Mouse (Mus musculus) heart, embryonic 10.5 days (tissue): ENCODE results near the gene Ccl2. TPM values are rescaled to one million over a fixed set of nuclear protein-coding genes. Genes with fewer than 3 reads are reported as not detected.

Experiments used
- DNase-seq: peaks from one replicate; pipeline ENCODE4 v3.0.0-alpha.2; 2017; ENCODE audit warnings: low spot score
- H3K27ac ChIP-seq: fragments of 300-500 bp; sonication (generic); 2 replicates; pipeline ENCODE4 v1.5.1; 2016; ENCODE audit warnings: mild to moderate bottlenecking
- H3K27me3 ChIP-seq: fragments of 300-500 bp; sonication (generic); 2 replicates; pipeline ENCODE4 v1.6.1; 2016; ENCODE audit warnings: mild to moderate bottlenecking; ENCODE audit not compliant: poor library complexity, insufficient read depth, severe bottlenecking
- H3K36me3 ChIP-seq: fragments of 300-500 bp; sonication (generic); 2 replicates; pipeline ENCODE4 v1.6.1; 2016; ENCODE audit warnings: mild to moderate bottlenecking, moderate library complexity
- H3K4me1 ChIP-seq: fragments of 300-500 bp; sonication (generic); 2 replicates; pipeline ENCODE4 v1.6.1; 2016; ENCODE audit warnings: mild to moderate bottlenecking
- H3K4me3 ChIP-seq: fragments of 300-500 bp; sonication (generic); 2 replicates; pipeline ENCODE4 v1.5.1; 2016; ENCODE audit warnings: mild to moderate bottlenecking, moderate library complexity
- H3K9me3 ChIP-seq: fragments of 300-500 bp; sonication (generic); 2 replicates; pipeline ENCODE4 v1.6.1; 2016; ENCODE audit warnings: mild to moderate bottlenecking, moderate library complexity
- WGBS: fragments of 180-500 bp; shearing (Covaris S2); methylation state at CpG from one replicate; pipeline ENCODE4 v1.1.7; 2016; 5-methylcytosine and 5-hydroxymethylcytosine counted together
- polyA plus RNA-seq: library from polyadenylated mRNA; unstranded; fragments of >200 nt; fragmentation: Nextera tagmentation; extraction: Ambion mirVana; gene quantifications from 2 replicates; pipeline ENCODE4 v1.2.1, GENCODE M21; 2016

The Ccl2 gene
- polyA plus RNA-seq: 6.7 and 8.0 TPM in 2 replicates

DNA sequence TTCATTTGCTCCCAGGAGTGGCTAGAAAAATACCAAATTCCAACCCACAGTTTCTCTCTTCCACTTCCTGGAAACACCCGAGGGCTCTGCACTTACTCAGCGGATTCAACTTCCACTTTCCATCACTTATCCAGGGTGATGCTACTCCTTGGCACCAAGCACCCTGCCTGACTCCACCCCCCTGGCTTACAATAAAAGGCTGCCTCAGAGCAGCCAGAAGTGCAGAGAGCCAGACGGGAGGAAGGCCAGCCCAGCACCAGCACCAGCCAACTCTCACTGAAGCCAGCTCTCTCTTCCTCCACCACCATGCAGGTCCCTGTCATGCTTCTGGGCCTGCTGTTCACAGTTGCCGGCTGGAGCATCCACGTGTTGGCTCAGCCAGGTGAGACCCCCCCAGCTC is at the start of gene Ccl2:
Gene Ccl2, plus strand, starts transcription at position 216 of the 400 bp plus-strand sequence.
- H3K27ac ChIP-seq: peak within 1 kb of the TSS; percentile 17; the same call in 1 of the 2 replicates
- WGBS: 52% methylated on average over 5 of the region's 5 CpGs
- DNase-seq: no peak

DNA sequence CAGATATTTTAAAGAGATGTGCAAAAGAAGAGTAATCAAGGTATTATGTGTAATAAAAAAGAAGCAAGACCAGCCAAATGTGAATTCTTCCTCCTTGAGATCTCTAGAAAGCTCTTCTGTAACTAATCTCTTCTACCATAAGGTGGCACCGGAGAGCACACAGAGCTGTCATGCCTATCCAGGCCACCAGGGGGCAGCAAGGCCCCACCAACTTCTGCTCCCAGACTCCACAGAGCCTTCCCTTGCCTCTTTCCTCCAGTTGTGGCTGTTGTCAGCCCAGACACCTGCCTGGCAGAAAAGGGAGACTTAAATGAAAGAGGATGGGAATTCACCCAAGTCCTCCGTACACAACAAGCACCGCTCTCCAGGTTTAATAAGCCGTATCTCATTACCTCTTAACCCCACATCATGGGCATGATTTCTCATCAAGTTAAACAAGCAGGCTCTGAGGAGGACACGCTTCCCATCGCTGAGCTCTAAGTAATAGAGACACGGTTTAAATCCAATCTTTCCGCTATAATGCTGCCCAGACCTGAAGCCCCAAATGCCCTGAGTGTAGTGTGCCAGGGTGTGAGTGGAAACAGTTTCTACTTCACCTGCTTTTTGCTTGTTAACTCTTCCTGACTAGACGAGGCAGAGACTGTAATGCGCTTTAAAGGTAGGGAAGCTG is 39.1 kb upstream of the Ccl2 start:
- H3K4me1 ChIP-seq: no peaks in the 10 kb centered on the region
- no peak overlapping the region for H3K4me3 ChIP-seq
- H3K9me3 ChIP-seq: no peaks in the 10 kb centered on the region
- WGBS: 70% methylated on average over 10 of the region's 10 CpGs
- peaks cover 22% of the 10 kb centered on the region for H3K27me3 ChIP-seq
- H3K36me3 ChIP-seq: no peaks in the 10 kb centered on the region
- peak; percentile 78 for DNase-seq
- H3K27ac ChIP-seq: no peak overlapping the region

More for the DNA sequence above, at the start of gene Ccl2:
- no peaks in the 10 kb centered on the region for H3K9me3 ChIP-seq
- H3K36me3 ChIP-seq: no peaks in the 10 kb centered on the region
- no peak within 1 kb of the TSS for H3K4me3 ChIP-seq
- peaks cover 9% of the 10 kb centered on the region; the same call in 1 of the 2 replicates for H3K4me1 ChIP-seq
- H3K27me3 ChIP-seq: no peaks in the 10 kb centered on the region

DNA sequence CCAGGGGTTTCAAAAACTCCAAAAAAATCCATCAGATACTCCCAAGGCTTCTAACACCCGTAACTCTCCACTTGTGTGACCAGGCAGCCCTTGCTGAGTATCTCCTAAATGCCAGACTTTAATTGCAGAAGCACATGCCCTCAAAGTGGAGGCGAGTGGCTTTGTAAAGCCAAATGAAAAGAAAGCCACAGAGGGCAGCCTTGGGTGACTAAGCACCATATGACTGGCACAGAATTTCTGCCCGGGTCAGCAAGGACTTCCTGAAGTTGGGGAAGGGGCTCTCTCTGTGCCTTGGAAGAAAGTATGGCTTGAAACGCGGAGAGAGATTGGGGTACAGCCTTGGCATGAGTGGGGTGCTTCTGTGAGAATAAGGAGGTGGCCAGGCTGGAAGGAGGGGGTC is 38.3 kb upstream of the Ccl2 start:
- Histone ChIP-seq H3K9me3 (no peaks in the 10 kb centered on the region), H3K27me3 (peaks cover 22% of the 10 kb centered on the region), H3K36me3 (no peaks in the 10 kb centered on the region), H3K4me3 (no peak overlapping the region), H3K27ac (no peak overlapping the region), H3K4me1 (no peaks in the 10 kb centered on the region)
- WGBS: 78% methylated on average over 5 of the region's 5 CpGs
- DNase-seq: no peak

DNA sequence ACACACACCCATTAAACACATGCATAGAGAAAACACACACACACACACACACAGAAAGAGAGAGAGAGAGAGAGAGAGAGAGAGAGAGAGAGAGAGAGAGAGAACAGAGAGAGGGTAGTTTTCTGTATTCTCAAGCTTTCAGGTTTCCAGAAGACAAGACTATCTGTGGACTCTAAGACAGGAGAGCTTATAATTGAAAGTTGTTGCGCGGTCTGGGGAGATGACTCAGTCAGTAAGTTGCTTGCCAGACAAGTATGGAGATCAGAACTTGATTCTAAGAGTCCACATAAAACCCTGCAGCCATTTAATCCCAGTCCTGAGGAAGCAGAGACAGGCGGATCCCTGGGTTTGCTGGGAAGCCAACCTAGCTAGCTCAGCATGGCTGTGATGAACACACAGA is 36.7 kb upstream of the Ccl2 start:
- peaks cover 22% of the 10 kb centered on the region for H3K27me3 ChIP-seq
- no peaks in the 10 kb centered on the region for H3K9me3 ChIP-seq
- no peak for DNase-seq
- no peaks in the 10 kb centered on the region for H3K36me3 ChIP-seq
- WGBS: 78% methylated on average over 3 of the region's 3 CpGs
- no peak overlapping the region for H3K27ac ChIP-seq
- H3K4me3 ChIP-seq: no peak overlapping the region
- H3K4me1 ChIP-seq: no peaks in the 10 kb centered on the region

DNA sequence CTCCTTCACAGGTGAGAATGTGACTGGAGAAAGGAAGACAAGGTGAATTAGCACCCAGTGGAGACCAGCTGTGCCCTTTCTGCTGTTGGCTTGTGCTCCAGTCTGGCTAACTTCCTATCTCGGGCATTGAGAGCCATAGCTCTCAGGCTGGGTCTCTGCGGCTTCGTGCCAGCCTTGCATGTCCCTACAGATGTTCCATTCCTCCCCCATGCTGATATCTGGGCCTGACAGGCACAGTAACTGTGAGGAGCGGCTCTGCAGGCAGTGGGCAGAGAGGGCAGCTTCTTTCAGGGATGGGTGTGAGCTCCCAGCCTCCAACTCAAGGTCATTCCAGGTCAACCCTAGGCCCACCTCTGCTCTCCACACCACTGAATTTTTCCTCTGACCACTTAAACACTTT is 35.9 kb upstream of the Ccl2 start:
- WGBS: 69% methylated on average over 4 of the region's 4 CpGs
- no peak for DNase-seq
- no peaks in the 10 kb centered on the region for H3K4me1 ChIP-seq

DNA sequence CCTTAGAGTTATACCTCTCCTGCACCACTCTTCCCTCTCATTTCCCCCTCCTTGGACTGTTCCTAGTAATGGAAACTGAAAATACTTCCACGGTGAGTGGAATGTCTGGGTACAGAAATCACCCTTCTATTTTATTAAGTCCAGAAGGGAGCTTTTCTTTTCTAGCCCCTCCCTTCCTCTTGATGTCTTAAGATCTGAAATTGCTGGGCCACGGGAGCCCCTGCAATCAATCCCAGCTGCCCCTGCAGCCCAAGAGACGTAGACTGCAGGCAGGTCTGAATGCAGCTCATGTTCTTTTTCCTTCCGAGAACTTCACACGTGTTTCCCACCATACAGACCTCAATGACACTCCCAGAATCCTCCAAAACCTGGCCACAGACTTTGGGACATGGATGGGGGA is 34.8 kb upstream of the Ccl2 start:
- H3K27ac ChIP-seq: no peak overlapping the region
- no peaks in the 10 kb centered on the region for H3K4me1 ChIP-seq
- no peaks in the 10 kb centered on the region for H3K36me3 ChIP-seq
- peaks cover 22% of the 10 kb centered on the region for H3K27me3 ChIP-seq
- H3K4me3 ChIP-seq: no peak overlapping the region
- 65% methylated on average over 5 of the region's 5 CpGs for WGBS
- no peaks in the 10 kb centered on the region for H3K9me3 ChIP-seq
- no peak for DNase-seq

More for the DNA sequence above, 35.9 kb upstream of the Ccl2 start:
- H3K27ac ChIP-seq: no peak overlapping the region
- H3K4me3 ChIP-seq: no peak overlapping the region
- no peaks in the 10 kb centered on the region for H3K9me3 ChIP-seq
- H3K36me3 ChIP-seq: no peaks in the 10 kb centered on the region
- H3K27me3 ChIP-seq: peaks cover 22% of the 10 kb centered on the region

DNA sequence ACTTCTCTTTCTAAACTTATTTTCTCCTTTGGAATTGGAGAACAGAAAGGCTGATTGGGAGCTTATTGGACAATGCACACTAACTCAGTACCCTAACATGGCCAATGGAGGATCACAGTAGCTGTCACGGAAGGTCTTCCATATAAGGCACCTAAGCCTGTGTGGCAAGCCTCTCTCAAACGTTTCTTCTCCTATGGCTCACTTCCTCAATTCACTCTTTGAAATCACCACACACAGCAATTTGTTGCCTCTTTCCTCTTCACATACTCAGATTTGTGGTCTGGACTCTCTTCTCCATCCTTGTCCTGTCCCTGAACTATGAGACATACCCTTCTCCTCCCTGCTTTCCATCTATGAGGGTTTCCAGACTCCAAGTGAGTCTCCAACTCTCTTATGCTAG is 30.6 kb upstream of the Ccl2 start:
- DNase-seq: no peak
- Histone ChIP-seq H3K9me3 (no peaks in the 10 kb centered on the region), H3K4me1 (peaks cover 9% of the 10 kb centered on the region; the same call in 1 of the 2 replicates), H3K27me3 (no peaks in the 10 kb centered on the region; the same call in 1 of the 2 replicates), H3K4me3 (no peak overlapping the region), H3K27ac (no peak overlapping the region), H3K36me3 (no peaks in the 10 kb centered on the region)
- 67% methylated on average over 2 of the region's 2 CpGs for WGBS

DNA sequence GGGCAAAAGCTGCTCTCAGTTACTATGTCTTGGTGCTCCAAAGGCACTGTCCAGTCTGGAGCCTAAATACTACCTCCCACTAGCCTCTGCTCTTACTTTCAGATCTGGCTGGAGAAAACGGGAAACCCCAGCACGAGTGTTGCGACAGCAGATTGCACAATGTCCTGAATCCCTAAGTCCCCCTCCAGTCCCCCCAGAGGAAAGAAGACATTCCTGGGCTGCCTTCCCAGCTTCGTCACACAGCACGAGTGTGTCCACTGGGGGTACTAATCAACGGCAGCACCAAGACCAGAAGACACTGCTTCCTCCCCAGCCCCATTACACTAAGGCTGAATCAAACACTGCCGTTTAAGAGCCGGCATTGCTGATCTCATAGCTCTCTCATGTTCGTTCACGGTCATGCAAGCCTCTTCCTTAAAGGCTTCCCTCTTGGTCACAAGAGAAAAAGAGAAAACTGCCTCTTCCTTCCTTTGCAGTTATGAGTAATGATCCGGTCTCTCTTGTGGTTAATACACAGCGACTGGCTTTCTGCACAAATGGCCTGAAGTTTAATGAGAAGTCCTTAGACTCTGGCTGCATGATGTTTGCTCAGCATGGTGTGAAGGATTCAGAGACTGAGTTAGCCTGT is 28.5 kb upstream of the Ccl2 start:
- WGBS: 51% methylated on average over 12 of the region's 12 CpGs
- no peak overlapping the region for H3K4me3 ChIP-seq
- no peaks in the 10 kb centered on the region for H3K9me3 ChIP-seq
- no peak overlapping the region for H3K27ac ChIP-seq
- H3K27me3 ChIP-seq: no peaks in the 10 kb centered on the region
- H3K4me1 ChIP-seq: peaks cover 15% of the 10 kb centered on the region; the same call in 1 of the 2 replicates
- no peak for DNase-seq
- no peaks in the 10 kb centered on the region for H3K36me3 ChIP-seq

DNA sequence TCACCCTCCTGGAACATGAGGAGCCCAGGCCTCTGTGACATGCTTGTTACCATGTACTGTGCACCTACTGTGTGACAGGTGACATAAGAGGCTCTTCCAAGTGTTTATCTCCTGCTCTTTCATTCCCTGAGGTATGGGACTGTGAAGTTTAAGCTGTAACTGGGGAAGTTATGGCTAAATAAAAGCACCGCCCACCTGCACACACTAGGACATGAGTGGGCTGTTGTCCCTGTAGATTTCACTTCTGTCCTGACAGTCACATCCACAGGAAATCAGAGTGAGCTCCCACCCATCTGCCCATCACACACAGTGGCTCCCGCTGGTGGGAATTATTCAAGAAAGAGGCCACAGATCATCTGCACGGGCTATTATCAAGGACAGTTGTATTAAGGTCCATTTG is 25.3 kb upstream of the Ccl2 start:
- Histone ChIP-seq H3K4me1 (peaks cover 15% of the 10 kb centered on the region; the same call in 1 of the 2 replicates), H3K9me3 (no peaks in the 10 kb centered on the region), H3K27ac (no peak overlapping the region), H3K4me3 (no peak overlapping the region), H3K27me3 (no peaks in the 10 kb centered on the region), H3K36me3 (no peaks in the 10 kb centered on the region)
- 93% methylated on average over 3 of the region's 3 CpGs for WGBS
- DNase-seq: no peak

DNA sequence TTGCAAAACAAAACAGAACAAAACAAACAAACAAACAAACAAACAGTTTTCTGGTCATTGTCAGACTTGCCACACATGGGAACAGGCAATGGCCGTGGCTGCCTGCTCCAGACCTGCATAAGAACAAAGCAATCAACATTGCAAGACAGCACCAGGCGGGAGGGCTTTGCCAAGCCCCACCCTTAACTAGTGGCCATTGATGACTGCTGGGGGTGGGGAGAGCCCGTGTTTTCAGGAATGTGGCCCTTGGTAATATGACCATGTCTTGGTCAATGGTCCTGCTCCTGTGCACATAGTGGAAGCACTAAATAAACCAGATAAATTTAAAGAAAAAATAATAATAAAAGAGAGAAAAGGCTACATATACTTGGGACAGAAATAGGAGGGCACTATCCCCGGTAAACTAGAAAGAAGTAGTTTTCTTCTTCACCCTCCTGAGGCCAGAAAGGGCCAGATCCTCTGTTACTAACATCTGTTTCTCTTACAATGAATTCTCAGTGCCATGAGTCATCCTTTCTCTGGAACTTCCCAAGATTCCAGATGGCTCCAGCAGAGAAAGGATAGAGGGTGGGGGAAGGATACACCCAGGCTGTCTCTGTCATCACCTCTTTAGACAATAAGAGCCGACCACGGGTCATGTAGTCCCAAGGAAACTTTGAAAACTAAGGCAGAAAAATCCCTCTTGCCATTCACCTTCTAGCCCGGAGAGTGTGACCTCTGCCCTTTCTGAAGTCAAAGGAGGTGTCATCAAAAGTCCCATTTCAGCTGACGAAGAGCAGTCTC is 23.8 kb upstream of the Ccl2 start:
- no peak overlapping the region for H3K4me3 ChIP-seq
- DNase-seq: no peak
- peaks cover 14% of the 10 kb centered on the region; the same call in 1 of the 2 replicates for H3K4me1 ChIP-seq
- H3K27ac ChIP-seq: no peak overlapping the region
- H3K36me3 ChIP-seq: no peaks in the 10 kb centered on the region
- H3K27me3 ChIP-seq: no peaks in the 10 kb centered on the region
- WGBS: 42% methylated on average over 8 of the region's 8 CpGs
- H3K9me3 ChIP-seq: no peaks in the 10 kb centered on the region

DNA sequence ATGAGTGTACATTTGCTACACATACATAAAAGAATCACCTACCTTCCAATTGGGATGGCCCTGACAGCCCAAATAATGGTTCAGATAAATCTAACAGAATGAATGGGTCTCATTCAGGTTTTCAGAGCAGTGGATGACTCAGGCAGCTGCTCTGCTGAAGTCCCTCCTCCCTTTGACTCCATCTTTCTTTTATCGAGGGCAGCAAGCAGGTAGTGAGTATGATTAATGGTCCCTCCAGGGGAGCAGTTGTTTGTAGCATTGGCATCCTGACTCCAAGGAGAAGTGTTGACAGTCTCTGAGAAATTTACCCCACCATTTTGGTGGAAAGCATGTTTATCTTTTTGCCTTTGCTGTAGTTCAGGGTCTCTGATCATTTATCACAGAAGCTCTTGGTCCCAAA is 21.6 kb upstream of the Ccl2 start:
- peaks cover 7% of the 10 kb centered on the region for H3K4me1 ChIP-seq
- no peak overlapping the region for H3K27ac ChIP-seq
- no peaks in the 10 kb centered on the region for H3K36me3 ChIP-seq
- H3K27me3 ChIP-seq: no peaks in the 10 kb centered on the region
- H3K4me3 ChIP-seq: no peak overlapping the region
- H3K9me3 ChIP-seq: no peaks in the 10 kb centered on the region
- 29% methylated on average over 1 of the region's 1 CpGs for WGBS
- no peak for DNase-seq

DNA sequence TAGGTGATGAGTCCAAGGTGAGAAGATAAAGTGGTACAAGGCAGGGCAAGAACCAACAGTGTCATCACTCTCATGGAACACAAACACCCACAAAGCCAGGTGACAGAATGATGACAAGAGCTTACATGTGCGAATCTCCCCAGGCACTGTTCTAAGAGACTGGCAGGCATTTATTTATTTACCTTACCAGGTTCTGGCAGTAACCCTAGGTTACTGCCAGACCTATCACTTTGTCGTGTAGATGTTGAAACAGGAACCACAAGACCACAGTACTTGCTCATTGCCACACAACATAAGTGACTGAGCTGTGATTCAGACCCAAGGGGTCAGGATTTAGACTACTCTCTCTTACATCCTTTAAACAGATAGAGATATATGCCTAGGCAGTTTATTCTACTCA is 20.3 kb upstream of the Ccl2 start:
- 63% methylated on average over 2 of the region's 2 CpGs for WGBS
- Histone ChIP-seq H3K4me3 (no peak overlapping the region), H3K27ac (no peak overlapping the region), H3K27me3 (no peaks in the 10 kb centered on the region), H3K4me1 (peaks cover 20% of the 10 kb centered on the region), H3K9me3 (no peaks in the 10 kb centered on the region), H3K36me3 (no peaks in the 10 kb centered on the region)
- DNase-seq: no peak

DNA sequence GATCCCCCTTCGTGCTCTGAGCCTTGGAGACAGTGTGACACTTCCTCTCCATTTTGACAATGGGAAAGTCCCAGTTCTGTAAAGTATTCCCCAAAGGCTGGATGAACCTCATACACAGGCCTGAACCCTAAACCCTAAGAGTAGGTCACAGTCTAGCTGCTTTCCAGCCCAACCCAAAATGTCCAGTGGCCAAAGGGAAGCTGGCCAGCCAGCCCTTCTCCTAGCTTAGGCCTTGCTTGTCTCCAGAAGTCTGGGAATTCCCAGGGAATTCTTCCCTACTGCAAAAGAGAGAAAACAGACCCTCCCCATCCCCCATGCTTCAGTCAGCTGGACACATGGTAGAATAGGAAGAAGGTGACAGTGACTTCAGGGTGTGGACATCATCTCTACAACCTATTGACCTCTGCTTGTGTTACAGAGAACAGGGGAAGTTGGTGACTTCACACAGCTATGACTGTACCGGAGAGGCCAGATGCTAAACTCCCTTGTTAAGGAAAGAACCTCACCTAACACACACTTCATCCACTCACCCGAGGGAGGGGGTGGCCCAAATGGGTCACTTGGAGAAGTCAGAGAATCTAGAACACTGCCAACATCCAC is 19.1 kb upstream of the Ccl2 start:
- Histone ChIP-seq H3K4me1 (peaks cover 32% of the 10 kb centered on the region), H3K27me3 (no peaks in the 10 kb centered on the region), H3K36me3 (no peaks in the 10 kb centered on the region), H3K9me3 (no peaks in the 10 kb centered on the region), H3K27ac (no peak overlapping the region), H3K4me3 (no peak overlapping the region)
- 74% methylated on average over 3 of the region's 3 CpGs for WGBS
- no peak for DNase-seq
